Mouse (Mus musculus) left cerebral cortex, adult 2 months (tissue): ENCODE data around the gene Ear1. TPM values are rescaled to one million over a fixed set of nuclear protein-coding genes. Genes with fewer than 3 reads are reported as not detected.
"Not testable (repeated sequence)": the region's sequence is repeated elsewhere in the genome, so short reads cannot be mapped to it uniquely, and the experiment has no call there.

Source experiments
- DNase-seq, 2 experiments: peaks; one replicate each; pipeline ENCODE4 v3.0.0; 2021 to 2022; ENCODE audit warnings: low spot score in 2 of 2, mixed read lengths in 1 of 2; ENCODE audit errors: extremely low spot score in 1 of 2
- H3K27ac ChIP-seq: fragments of 200-600 bp; 2 replicates; pipeline ENCODE4 v1.8.1; 2022
- H3K4me3 ChIP-seq: fragments of 200-600 bp; 2 replicates; pipeline ENCODE4 v1.8.1; 2022
- CTCF ChIP-seq: fragments of 200-600 bp; IDR thresholded peaks from 2 replicates; pipeline ENCODE4 v1.8.1; 2022; ENCODE audit warnings: antibody characterized with exemption, mild to moderate bottlenecking, moderate library complexity
- intact Hi-C: fragments of 180-260 bp; cut with DNase I; formaldehyde crosslinking; loops from one replicate; pipeline ENCODE4 v1.15.1; 2025
- total RNA-seq, 2 experiments: library from RNA; stranded (reverse); gene quantifications; 2 replicates each; pipeline ENCODE4 v1.2.3; 2021

The Ear1 gene
- total RNA-seq, 2 experiments from 2014 or later: not detected

DNA sequence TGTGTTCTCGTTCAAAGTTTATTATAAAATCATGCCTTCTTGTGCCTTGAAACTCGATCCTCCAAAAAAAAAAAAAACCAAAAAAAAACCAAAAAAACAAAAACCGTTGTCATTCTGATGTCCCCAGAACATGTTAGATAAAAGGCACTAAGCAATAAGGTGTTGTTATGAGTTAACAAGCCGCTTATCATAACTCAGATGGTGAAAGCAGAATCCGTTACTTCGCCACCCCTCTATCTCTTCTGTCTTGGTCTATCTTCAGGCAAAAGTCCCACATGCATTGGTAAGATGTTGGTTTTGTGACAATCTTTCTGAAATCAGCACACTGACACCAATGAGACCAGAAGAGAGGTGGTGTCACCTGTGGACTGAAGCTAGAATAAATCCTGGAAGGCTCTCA lies 51.1 kb downstream of the Ear1 start:
- H3K27ac ChIP-seq, H3K4me3 ChIP-seq, intact Hi-C loops, DNase-seq: not testable (repeated sequence)

DNA sequence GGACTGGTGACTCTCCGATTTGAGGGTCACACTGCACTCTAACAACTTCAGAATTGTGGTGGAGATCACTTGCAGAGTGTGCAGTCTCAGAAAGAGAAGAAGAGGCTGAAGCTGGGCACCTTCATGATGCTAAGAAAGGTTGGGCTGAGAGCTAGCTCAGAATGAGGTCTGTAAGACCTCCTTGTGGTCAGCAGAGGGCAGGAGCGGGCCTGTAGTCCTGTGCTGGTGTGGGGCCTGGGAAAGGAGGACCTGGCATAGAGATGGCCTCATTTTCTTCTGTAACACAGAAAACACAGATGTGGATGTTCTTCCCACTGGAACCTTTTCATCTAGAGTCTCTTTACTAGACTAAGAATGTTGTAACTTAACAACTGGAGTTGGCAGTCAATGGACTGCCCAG lies 53.4 kb downstream of the Ear1 start:
- H3K27ac ChIP-seq, intact Hi-C loops, H3K4me3 ChIP-seq, DNase-seq: not testable (repeated sequence)

DNA sequence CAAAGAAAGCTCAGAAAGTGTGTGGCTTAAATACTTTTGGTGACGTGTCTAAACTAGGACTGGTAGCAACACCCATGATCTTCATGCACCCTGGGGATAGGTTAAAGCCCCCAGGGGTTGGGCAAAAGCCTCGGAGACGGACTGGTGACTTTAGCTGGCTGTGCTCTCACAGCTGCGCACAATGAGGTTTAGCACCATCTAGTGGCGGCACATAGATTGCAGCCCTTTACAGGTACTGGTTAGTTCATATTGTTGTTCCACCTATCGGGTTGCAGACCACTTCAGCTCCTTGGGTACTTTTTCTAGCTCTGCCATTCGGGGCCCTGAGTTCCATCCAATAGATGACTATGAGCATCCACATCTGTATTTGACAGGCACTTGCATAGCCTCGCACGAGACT lies 62.9 kb downstream of the Ear1 start:
- intact Hi-C loops: not testable (repeated sequence)
- peak; percentile 48 for DNase-seq
- peak; percentile 56 for TF ChIP-seq CTCF

DNA sequence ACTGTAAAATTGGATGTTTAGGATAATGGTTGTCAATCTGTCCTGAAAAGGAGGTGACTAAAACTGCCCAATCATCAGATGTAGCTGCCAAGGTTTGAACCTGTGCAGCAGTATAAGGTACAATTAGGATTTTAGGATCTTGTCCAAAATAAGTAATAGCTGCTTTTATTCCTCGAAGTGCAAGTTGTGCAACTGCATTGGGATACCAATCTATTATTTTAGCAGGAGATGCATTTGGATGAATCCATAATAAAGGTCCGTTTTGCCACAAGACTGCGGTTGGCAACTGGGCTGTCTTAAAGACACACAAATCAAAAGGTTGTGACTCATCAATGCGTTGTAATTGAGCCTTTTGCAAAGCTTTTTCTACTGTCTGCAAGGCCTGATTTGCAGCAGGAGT lies 67.2 kb downstream of the Ear1 start:
- H3K27ac ChIP-seq, H3K4me3 ChIP-seq, DNase-seq, intact Hi-C loops: not testable (repeated sequence)

More for the DNA sequence above, 62.9 kb downstream of the Ear1 start:
- not testable (repeated sequence) for H3K27ac ChIP-seq, H3K4me3 ChIP-seq

DNA sequence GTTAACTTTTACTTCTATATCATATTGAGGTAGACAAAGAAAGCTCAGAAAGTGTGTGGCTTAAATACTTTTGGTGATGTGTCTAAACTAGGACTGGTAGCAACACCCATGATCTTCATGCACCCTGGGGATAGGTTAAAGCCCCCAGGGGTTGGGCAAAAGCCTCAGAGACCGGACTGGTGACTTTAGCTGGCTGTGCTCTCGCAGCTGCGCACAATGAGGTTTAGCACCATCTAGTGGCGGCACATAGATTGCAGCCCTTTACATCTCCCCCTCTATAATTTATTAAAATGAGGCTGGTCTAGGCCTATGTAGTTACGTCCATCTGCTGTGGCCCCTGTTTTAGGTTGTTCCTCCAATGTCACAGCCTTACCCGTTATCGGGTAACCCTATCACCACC lies 70.9 kb downstream of the Ear1 start:
- H3K27ac ChIP-seq, intact Hi-C loops: not testable (repeated sequence)

DNA sequence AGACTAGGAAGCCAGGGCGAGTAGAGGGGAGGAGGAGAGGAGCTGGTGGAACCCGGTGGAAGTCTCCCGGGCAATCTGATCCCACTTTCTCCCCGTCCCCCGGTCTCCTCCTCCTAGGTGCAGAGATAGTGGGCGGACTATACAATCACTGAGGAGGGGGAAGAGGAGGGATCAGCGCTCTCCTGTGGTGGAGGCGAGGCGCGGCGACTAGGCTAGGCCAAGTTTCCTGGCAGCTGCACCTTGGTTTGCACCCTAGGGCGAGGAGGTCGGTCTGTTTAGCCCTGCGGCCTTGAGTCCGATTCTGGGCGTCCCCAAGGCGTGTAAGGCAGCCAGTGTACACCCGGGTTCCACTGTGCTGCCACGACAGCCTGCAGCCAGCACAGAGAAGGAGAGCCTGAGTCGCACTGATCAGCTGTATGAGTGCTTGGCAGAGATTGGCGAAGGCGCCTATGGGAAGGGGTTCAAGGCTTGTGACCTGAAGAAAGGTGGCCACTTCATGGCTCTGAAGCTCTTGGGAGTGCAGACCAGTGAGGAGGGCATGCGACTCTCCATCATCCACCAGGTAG lies 78.3 kb downstream of the Ear1 start:
- H3K4me3 ChIP-seq, H3K27ac ChIP-seq, intact Hi-C loops: not testable (repeated sequence)
- peak in 1 of 2 experiments; percentile 10 for DNase-seq

More for the DNA sequence above, 70.9 kb downstream of the Ear1 start:
- TF ChIP-seq CTCF: peak; percentile 38
- not testable (repeated sequence) for DNase-seq, H3K4me3 ChIP-seq

DNA sequence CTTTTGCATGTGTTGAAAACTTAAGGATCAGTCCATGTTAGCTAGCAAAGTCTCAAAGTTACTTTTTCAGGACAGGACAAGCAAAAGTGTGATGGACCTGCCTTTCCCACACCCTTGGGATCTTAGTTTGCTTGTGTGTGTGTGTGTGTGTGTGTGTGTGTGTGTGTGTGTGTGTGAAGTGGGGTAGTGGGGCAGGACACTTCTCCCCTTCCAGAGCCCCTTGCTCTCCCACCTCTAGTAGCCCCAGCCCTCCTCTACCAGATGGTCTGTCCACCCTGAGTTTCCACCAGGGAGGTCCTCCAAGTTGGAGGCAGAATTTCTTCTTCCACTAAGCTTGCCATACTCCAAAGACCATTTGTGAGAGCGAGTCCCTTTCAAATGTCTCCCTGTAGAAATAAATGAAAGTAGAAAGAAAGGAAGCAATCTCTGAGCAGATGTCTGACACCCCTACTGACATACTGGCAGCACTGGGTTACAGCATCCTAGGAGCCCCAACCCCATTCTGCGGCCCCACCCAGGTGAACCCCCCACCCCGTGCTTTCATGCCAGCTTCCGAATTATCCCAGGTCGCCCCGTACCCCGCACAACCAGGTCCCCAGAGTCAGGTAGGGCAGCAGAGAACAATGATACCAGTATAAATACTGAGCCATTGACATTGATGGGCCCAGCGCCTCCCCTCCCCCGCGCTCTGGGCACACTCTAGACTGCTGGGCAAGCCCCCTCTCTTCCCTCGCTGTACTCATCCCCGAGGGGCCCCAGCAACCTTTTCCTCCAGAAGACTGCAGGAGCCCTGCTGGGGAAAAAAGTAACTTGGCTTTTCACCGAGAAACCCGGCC lies 79.0 kb downstream of the Ear1 start:
- no peak for TF ChIP-seq CTCF
- DNase-seq: no peak
- intact Hi-C loops: no loop called here
- no peak overlapping the region for H3K27ac ChIP-seq
- H3K4me3 ChIP-seq: no peak overlapping the region

DNA sequence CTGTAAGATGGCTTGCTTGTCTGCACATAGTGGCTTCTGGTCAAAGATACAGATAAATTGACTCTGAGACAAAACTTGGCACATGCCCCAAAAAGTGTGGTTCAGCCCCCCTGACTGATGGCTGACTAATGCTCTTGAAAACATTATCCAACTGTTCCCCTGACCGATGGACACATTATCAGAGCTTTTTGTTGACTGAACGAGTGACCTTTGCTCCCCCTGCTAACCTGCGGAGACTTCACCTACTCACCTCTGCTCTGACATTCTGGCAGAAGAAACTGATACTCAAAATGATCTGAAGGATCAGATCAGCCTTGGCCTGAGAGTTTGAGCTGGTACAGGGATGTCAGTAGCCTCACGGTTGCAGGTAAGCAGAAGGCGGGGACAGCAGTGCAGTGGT lies 81.5 kb downstream of the Ear1 start:
- intact Hi-C loops, H3K27ac ChIP-seq, DNase-seq, H3K4me3 ChIP-seq: not testable (repeated sequence)

DNA sequence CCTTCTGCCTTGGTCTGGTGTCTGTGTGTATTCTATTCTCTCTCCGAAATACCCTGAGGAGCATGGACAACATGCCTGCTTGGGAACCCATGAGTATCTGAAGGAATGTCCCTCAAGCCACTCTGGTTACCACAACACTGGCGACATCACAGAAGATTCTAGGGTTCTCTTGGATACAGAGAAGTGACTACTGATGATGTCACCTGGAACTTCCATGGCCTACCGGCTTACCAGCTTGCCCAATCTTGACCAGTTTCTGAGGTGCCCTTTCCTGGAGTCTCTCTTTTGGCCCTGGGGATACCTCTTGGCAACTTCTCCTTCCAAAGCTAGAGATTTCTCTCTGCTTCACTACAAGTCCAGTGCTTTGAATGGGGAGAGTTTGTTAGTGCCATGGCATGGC lies 90.7 kb downstream of the Ear1 start, which contains the start of gene Gm8180:
Gene Gm8180 (minus strand): TSS at position 101 of the 400 bp plus-strand sequence.
- intact Hi-C loops, H3K27ac ChIP-seq, DNase-seq, H3K4me3 ChIP-seq: not testable (repeated sequence)

Other genes starting within 250 kb of the Ear1 start
- not detected for gene Gm8165, start 198.3 kb downstream of the Ear1 start, total RNA-seq
- 1 to 10 TPM; 1.7 to 1.8 TPM for gene Gm7324, start 177.7 kb downstream of the Ear1 start, total RNA-seq
- gene Gm16506, start 148.0 kb downstream of the Ear1 start, total RNA-seq: not detected
- not detected for gene Gm6526, start 127.7 kb downstream of the Ear1 start, total RNA-seq
- not detected for gene Gm8180, start 90.8 kb downstream of the Ear1 start, total RNA-seq
- gene Ear10, start 48.0 kb upstream of the Ear1 start, total RNA-seq: not detected
- under 1 TPM in 1 of 2 experiments, not detected in 1; 0.21 TPM for gene Gm8113, start 49.9 kb upstream of the Ear1 start, total RNA-seq
- gene Ang5, start 81.6 kb upstream of the Ear1 start, total RNA-seq: not detected
- gene Ang6, start 126.8 kb upstream of the Ear1 start, total RNA-seq: not detected
- gene Ear2, start 227.1 kb upstream of the Ear1 start, total RNA-seq: not detected
- gene Gm3327, start 248.3 kb upstream of the Ear1 start, total RNA-seq: not detected